Mouse (Mus musculus) ovary, adult 18-20 months (tissue): Measurements from ENCODE around the gene Osr1.

ENCODE experiments used
- DNase-seq: peaks from one replicate; pipeline ENCODE4 v3.0.0; 2022; ENCODE audit warnings: low spot score, mixed read lengths

Gene Osr1

DNA sequence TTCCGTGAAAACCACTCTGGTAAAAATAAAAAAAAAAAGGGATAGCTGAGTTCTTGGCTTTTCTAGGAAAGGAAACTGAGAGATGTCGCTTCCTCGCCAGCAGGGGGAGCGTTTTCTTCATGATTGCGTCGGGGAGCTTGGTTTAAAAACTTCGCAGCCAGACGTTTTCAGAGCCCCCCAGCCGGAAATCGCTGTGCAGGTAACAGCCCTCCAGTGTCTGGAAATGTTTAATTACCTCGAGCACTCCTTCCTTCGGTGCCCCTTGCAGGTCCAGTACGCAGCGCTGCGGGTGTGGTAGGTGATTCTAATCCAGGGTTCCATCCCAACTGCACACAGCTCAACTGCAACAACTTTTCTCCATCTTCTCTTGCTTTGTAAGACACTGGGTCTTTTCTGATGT, at the start of gene Osr1:
TSS of gene Osr1 (plus strand) at position 146 of the 400 bp plus-strand sequence.
- no peak for DNase-seq

DNA sequence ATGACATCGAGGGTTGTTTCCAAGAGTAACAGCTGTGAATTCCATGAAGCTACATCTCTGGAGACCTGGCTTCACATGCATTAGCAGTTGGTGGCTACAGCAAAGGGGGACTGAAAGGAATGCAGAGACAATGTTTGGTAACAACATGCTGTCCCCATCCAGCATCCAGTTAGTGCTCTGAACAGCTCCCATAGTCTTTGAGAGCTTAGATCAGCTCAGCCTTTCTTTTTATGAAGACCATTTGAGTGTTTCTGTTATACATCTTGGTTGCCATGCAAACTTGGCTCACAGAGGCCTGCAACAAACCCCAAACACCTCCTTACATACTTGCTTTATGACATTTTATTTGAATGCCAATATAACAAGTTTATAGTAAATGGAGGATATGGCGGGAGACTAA, 19.6 kb upstream of the Osr1 start:
- no peak for DNase-seq

DNA sequence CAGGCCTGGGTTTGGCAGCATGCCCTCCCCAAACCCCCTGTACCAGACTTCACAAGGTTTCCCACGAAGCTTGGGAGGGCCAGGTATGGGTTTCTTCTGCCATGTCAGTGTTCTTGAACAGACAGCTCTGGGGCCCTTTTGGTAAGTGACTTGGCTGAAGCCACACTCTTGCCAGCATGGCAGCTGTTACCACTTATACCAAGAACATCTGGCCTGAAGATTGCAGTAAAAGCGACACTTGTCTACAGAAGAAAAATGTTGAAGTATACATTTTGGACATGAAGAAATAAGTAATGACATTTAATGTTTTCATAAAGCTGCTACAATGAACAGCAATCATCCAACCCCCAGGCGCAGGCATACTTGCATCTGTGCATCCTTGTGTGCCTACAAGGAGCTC, 5.0 kb upstream of the Osr1 start:
- DNase-seq = no peak

DNA sequence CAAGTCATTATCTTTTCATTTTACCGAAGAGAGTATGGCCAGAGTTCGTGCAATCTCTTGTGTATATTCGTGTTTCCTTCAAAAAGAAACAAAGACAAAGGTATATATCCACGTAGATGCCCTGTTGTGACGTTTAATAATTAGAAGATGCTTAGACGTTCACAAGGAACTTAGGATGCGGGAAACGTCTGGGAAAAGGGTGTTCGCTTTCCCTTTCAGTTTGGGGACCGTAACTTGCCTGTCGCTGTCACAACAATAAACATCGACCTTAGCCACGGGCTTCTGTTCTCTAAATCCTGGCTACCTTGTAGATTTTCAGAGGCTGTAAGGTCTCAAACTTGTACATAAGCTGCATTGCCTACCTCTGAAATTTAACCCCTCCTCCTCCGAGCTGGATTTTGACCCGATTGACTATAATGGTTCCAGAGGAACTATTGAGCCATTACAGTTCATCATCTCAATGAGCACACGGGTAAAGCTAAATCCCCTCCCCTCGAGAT, 630 bp downstream of the Osr1 start:
- no peak for DNase-seq

DNA sequence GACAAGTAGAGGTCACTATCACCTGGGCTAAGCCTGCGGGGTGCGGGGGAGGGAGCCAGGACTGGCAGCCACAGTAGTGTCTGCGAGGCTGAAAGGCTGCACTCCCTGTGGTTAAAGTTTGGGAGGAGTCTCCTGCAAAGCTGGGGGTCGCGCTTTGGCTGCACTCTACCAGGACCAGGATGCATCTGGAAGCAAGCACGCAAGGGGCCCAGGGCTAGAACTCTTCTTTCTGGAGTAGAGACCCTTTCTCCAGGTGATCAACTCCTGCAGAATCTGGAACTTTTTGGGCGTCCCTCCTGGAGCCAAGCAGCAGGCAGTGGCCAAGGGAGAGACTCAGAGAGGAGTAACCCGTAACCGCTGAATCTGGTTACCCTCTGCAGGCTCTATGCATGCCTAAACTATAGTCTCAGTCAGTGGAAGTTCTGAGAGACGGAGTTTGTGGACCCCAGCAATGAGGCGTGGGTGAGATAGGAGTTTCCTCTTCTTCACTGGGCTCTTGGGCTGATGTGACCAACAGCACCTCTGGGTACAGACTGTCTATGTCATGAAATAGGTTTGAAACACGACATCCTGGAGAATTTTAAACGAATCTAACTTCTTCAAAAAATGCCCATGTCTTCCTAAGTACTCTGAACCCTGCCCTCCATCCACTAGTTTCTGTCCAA, 1.5 kb downstream of the Osr1 start:
- DNase-seq = no peak

DNA sequence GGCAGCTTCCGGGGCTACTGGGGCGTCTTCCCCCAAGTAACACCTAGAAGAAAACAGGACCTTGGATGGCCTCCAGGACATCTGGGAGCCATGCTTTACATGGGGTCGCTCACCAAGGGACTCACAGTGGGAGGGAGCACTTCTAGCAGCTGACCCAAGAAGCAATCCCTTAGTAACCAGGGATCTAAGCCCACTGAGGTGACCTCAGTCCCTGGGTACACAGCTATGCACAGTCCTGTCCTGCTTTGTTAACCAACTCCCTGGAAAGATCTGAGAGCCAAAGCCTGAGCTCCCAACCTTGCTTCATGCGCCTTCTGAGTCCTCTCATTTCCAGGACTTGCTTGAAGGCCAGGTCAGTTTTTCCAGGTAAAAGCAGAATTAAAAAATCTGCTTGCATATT, 2.1 kb downstream of the Osr1 start:
- DNase-seq = no peak

DNA sequence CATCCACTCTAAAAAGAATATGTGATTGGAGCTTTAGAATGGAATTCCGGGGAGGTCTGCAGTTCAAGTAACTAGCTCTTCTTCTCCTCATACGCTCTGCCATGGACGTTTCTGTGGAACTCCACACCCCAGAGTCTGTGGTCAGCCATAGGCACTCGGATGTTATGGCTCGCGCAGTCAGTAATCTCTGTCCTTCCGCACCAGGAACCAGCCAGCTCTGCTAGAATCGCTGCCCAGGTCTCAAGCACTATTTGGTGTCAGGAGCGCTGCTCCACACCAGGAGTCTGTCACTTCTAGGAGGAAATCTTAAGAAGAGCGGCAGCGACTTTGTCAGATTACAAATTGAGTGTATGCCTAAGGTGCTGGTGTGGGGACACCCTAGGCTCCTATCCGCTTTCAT, 3.8 kb downstream of the Osr1 start:
- DNase-seq = no peak

DNA sequence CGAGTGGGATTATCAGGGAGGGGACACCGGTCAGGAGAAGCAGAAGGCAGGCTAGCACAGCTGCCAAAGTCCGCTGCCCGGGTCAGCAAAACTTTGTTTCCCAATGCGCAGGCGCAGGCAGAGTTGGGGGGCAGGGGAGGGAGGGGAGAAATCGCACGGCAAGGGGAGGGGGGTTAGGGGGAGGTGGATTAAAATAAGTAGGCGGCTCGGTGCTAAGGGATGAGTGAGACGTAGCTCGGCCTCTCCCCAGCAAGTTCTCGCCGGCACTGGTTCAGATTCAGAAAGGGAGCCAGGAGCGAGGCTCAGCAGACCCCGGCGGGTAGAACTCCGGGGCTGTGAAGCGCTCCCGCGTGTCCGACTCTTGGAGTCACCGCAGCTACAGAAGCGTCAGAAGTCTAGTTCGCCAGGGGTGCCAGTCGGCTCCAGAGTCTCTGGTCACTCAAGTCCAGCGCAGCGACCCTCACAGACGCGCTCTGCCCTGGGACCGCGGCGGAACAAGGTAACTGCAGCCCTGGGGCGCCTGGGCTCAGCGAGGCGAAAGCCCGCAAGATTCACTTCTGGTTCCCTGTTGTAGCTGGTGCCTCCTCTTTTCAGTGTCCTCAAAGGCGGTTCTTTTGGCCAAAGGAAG, 4.4 kb downstream of the Osr1 start:
- DNase-seq = no peak

DNA sequence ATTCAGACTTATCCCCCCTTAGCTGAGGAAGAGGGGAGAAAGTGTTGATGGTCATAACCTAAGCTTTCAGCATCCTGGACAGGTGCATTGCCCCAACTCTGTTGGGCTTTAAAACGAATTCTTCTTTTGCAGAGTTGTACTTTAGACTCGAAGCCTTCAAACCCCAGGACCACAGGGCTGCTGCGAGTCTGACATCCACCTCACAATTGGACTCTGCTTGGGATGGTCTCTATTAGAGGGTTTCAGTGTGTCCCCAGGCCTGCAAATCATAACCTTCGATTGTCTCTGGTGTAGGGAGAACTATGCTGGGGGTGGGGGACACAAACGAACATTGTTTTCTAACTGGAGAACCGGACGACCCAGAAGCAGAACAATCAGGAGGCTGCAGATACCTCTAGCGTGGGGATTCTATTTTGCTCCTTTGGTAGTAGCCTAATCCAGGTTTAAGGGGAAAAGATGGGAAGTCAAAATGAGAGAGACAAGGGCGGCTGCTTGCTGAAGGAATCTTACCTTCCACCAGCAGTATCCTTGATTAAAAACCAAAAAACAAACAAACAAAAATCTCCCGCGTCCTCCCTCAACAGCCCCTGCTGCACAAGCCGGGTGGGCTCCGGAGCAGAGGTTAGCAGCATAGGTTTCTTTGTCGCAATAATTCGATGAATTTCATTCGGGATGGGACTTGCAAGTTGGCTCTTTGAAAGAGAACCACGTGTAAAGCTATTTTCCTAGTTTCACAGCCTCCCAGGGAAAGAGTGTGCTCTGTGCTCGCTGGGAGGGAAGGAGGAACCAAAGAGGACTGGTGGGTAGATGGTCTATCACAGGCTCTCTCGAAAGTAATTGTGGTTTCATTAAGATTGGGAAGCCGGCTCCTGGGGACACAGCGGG, 5.5 kb downstream of the Osr1 start:
- DNase-seq = no peak

DNA sequence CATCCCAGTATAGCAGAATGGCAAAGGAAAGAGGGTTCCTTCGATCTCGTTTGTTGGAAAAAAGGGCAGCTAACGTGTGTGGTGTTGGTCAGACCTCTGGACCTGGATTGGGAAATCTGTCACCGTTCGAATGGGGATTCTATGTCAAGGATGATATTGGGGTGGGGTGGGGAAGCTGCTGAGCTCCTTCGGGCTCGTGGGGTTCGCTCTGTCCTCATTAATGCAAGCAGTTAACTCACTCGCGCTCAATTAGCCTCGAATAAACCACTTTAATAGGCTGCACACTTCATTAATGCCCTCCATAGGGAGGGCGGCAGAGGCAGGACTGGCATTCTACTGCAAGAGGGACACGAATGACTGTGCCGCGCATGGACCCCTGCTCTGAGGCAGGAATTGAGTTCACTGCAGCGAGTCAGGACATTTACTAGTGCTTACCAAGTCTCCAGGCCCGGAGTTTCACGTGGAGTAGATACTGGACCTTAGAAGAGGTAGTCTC, 6.2 kb downstream of the Osr1 start:
- DNase-seq = no peak

DNA sequence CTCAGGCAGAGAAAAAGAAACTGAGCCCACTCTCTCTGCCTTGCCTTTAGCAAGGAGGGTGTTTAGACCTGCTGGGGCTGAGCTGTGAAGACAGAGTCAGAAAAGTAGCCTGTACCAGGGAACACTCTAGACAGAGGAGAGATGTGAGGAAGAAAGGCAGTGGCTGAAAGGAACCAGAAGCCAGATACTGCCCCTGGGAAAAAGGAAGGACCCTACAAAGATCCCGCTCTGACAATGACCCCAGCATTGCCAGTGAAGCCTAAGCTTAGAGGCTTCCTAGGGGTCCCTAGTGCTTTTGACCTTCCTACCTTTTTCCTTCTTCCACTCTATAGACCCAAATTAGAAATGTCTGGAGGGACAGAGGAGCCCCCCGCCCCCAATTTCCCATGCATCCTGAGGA, 7.7 kb downstream of the Osr1 start:
- DNase-seq = no peak

DNA sequence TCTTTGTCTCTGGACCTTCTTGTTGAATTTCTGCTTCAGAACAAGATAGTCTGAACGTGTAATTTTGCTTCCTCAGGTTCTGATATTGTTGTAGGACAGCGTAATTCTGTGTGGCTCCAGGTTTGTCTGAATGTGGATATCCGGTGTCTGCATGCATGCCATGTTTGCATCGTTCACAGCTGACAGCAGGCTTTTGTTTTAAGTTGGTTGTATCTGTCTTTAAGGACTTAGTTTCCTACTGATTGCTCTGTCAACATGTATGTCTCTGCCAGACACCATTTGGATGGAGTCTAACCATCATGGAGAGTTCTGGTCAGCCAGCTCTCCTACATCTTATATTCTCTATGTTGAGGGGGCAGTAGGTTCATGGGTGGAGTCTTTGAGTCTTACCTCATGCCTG, 8.7 kb downstream of the Osr1 start:
- no peak for DNase-seq

DNA sequence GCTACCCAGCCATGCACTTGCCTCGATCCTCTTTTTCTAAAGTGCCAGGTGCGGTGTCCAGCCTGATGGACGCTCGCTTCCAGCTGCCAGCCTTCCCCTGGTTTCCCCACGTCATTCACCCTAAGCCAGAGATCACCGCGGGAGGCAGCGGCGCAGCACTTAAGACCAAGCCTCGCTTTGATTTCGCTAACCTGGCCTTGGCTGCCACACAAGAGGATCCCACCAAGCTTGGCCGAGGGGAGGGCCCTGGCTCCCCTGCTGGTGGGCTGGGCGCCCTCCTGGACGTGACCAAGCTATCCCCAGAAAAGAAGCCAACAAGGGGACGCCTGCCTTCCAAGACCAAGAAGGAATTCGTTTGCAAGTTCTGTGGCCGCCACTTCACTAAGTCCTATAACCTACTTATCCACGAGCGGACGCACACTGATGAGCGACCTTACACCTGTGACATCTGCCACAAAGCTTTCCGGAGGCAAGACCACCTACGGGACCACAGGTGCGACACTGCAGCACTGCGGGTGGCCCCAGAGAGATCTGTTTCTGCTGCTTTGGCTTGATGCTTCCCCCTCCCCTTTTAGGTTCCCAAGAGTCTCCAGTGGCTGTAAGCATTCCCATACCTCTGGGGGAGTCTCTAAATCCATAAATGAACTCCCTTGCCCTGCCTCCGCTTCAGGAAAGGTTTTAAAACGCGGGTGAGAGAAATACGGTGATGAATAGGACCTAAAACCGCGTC, 9.6 kb downstream of the Osr1 start:
- no peak for DNase-seq

DNA sequence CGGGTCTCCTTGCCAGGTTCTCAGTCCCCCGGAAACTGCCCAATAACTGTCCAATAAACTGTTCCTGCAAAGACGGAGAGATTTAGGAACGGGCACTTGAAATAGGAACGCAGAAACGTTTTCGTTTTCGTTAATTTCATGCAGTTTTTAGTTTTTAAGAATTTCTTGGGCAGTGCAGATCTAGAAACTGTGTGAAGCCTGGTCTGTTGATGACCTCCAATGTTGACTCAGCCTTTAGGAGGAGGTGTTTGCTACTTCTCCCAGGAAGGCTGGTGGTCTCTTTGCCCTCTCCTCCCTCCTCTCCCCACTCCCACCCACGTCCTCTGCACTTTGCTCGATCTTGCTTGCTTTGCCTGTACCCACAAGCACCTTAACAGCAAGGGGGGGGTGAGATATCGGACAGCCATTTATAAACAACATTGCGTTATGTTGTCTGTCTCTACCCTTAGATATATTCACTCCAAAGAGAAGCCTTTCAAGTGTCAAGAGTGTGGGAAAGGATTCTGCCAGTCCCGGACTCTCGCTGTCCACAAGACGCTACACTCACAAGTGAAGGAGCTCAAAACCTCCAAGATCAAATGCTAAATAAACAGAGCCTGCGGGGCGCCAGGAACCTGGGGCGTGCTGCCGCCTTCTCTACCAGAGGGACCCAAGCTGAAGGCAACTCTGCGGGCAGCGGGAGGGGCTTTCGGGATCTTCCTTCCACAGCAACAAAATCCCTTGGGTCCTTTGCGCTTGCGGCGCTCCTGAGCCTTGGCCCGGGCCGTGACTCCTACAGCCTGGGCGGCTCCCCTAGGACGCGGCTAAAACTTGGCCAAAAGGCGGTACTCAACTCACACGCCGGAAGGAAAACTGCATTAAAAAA, 10.4 kb downstream of the Osr1 start:
- DNase-seq = no peak

DNA sequence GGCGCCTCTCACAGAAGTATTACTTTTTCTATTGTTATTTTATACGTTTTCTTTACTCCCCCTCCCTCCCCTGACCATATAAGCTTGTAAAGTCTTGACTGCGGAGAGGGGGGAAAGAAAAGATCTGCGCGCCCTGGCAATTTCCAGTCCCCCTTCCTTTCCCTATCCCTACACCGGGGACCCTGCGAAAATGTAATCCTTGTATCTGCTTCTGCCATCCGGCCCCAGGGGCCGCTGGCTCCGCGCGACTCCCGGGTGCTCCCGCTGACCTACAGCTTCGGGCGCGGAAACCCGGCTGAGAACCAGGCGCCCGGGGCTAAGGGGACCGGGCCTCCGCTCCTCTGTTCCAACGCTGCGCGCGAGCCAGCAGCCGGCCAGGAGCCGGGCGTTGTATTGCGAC, 11.1 kb downstream of the Osr1 start:
- DNase-seq = no peak

DNA sequence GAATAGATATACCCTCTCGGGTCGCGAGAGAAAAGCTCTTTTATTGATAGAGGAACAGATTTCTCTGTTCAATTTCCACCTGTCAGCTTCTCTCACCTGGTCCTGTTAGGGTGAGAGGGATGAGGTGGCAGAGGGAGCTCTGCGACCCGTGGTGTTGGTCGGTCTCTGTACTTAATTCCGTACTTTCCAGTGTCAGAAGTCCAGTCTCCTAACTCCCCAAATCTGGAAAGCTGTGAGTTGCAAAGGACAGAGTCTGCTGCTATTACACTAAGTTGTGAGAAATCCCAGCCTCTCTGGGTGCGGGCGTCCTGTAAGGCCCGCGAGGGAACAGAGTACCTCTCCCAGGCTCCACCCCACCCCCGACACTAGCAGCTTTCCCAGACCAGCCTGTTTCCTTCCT, 11.6 kb downstream of the Osr1 start:
- no peak for DNase-seq

DNA sequence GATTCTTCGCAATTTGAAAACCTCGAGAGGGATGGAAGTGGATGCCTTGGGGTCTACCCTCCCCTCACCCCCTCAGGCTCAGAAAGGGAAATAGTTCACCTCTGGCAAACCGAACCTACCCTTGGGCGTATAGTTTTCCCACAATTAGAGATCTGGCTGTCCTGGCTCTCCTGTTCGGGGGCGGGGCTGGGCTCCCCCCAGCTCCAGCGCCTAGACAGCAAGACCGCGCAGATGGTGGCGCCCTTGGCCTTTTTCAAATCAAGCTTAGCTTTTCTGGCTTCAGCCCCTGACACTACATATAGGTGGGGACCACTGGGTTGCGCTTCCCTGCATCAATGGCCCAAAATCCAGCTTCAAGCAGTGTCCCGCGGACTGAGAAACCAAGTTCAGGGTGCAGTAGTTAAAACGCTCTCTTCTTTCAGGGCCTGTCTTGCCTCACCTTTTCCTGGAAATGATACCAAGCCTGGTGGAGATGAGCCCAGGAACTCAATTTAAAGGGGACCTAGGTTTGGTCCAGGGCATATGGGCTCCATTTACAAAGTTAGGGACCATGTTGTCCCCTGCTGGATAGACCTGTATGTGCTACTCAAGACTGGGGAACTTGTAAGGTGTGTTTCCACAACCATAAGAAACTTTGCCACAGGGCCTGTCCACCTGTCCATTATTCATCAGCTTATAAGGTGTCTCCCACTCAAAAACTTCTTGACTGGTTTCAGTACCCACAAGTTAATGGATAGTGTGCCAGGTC, 12.5 kb downstream of the Osr1 start:
- DNase-seq = no peak

DNA sequence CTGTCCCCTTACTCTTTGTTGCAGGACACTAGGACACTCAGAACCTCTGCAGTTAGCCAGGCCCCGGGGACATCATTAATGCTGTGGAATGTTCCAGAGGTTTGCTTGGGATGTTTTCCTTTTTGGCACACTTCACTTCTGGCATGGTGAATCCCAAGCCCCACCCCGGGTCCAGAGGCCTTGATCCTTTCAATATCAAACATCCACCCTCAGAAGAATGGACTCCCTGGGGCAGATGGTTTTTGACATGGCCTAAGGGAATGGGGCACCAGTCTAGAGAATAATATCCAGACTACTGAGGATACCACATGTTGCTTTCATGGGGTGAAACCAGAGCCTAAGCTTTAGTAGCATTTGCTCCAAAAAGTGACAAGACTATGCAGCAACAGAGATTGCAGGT, 13.5 kb downstream of the Osr1 start:
- DNase-seq = no peak

DNA sequence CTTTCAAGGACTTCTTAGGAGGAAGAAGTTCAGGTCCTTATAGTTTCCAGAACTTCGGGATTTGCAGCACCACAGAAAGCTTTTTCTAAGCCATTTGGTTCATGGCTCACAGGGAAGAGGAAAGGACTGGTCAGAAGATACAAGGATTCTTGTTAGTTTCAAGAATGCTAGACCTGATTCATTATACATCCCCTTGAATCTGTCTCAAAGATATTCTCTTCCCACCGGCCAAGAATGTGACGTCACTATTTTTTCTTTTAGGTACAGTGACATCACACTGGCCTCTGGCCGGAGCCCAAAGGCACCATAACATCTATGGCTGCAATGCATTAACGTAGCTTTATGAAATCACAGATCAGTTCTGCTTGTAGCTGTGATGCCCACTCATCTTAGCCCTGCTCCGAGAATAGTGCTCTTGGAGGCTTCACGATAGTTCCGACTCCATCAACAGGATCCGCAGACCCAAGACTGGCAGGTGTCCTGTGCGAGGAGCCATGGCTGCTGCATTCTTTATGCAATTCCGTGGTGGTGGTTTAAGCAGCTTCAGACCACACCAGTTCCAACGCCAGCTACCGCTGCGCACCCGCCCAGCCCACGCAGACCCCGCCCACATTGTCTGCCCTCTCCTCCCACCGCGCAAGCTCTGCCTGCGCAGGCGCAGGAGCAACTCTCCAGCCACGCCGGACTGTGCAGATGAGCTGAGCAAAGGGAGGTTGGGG, 14.6 kb downstream of the Osr1 start:
- DNase-seq = peak; percentile 79

DNA sequence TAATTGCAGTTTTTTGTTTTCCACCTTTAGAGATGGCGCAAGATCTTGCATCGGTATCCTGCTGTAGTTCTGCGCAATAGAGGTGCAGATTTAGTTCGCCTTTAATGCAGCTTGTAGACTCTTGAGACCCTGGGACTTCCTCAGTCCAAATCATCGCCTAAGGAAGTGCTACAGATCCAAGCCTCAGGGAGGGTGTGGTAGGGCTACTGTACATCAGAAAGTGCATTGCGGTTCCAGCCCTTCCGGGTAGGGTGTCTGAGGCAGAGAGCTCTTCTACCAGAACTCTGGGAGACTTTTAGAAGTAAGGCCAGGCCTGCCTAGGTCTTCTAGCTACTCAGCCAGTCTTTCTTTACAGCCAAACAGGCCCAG, 15.2 kb downstream of the Osr1 start:
- no peak for DNase-seq
